Mouse (Mus musculus): Measurements from ENCODE around the gene Gatc. TPM values are rescaled to one million over a fixed set of nuclear protein-coding genes. Genes with fewer than 3 reads are reported as not detected.

The Gatc gene
- total RNA-seq, 1 experiment = 3.1 TPM

DNA sequence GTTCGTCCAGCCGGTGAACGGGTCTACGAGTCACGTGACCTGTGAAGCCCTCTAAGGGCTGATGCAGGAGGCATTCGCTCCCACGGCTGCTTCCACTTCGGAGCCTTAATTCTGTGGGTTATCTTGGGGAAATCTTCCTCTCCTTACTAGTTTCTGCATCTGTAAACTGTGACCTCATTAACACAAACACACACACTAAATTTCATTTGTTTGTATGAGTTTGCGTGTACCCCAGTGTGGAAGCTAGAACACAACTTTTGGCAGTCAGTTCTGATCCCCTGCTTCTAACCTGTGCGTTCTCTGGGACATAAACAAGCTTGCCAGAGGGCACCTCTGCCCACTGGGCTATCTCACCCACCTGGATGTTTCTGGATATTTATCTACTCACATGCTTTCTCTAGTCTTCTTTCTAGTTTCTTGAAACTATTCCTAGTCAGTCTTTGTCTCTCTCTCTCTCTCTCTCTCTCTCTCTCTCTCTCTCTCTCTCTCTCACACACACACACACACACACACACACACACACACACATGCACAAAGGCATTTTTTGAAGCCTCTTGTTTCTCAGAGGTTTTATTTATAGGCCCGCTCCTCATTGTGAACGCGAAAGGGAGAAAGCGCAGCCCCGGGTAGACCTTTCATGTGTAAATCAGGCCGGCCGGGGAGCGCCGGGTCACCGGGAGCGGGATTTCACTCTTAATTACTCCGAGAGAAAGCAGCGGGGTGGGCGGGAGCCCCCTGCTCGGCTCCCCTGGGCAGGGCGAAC is 32.6 kb upstream of the Gatc start:
- in situ Hi-C loops (cut with MboI; ENCODE audit: low sequenced_read_pairs in 2 of 2, unreplicated experiment in 2 of 2) = no loop called here
- Histone ChIP-seq H3K27ac (ENCODE audit: insufficient read depth, low read depth, low read length, poor library complexity, severe bottlenecking) (peak overlapping the region; percentile 61; the same call in 1 of the 2 replicates), H3K4me3 (ENCODE audit: insufficient read depth in 1 of 2, low read depth in 1 of 2, low read length in 2 of 2, poor library complexity in 1 of 2, severe bottlenecking in 1 of 2) (peak overlapping the region; percentile 15 to 28; a peak in 2 of 4 replicates), H3K4me1 (ENCODE audit: control insufficient read depth in 2 of 2, insufficient read depth in 2 of 2, low read length in 2 of 2, poor library complexity in 1 of 2) (peaks cover 3 to 12% of the 10 kb centered on the region in 2 experiments; a peak in 3 of 4 replicates), H3K9me3 (ENCODE audit: control insufficient read depth, insufficient read depth, low read depth, low read length) (no peaks in the 10 kb centered on the region), H3K36me3 (ENCODE audit: control insufficient read depth, insufficient read depth, low read length, poor library complexity, severe bottlenecking) (no peaks in the 10 kb centered on the region), H3K9ac (ENCODE audit: insufficient read depth, low read depth, low read length, poor library complexity, severe bottlenecking) (no peak overlapping the region; the same call in 1 of the 2 replicates)
- no peak for TF ChIP-seq ZC3H11A (IDR thresholded peaks at IDR 0.05; ENCODE audit: borderline replicate concordance, low read depth, low read length)
- no peak for TF ChIP-seq HCFC1 (IDR thresholded peaks at IDR 0.05; ENCODE audit: borderline replicate concordance, insufficient read depth, low read length)
- TF ChIP-seq ZNF384 (IDR thresholded peaks at IDR 0.05; ENCODE audit: low read depth, low read length) = no peak
- TF ChIP-seq CHD2 (IDR thresholded peaks at IDR 0.05; ENCODE audit: low read depth, low read length) = no peak
- TF ChIP-seq MAFK (IDR thresholded peaks at IDR 0.05; ENCODE audit: insufficient read depth, low read depth, low read length) = no peak
- DNase-seq (ENCODE audit: low read depth, low spot score) = peak; percentile 60

DNA sequence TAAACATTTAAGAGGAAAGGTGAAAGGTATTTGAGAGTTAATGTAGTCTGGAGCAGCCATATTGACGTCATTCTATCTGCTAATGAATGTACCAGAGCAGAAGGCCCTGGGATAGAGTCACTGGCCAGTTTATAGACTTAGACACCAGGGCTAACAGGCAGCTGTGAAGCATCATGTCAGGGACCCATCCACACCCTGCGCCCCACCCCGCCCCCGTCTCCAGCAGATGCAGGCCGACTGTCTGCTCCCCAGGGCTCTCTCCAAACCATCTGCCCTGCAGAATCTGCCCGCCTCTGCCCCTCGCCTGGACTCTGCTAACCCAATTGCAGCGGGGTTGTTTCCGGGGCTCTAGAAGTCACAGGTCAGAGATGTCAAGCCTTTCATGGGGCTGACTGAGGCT is 30.8 kb upstream of the Gatc start:
- Histone ChIP-seq H3K9ac (ENCODE audit: insufficient read depth, low read depth, low read length, poor library complexity, severe bottlenecking) (peak overlapping the region; percentile 9; the same call in 1 of the 2 replicates), H3K4me1 (ENCODE audit: control insufficient read depth in 2 of 2, insufficient read depth in 2 of 2, low read length in 2 of 2, poor library complexity in 1 of 2) (peaks cover 3 to 13% of the 10 kb centered on the region in 2 experiments; a peak in 3 of 4 replicates), H3K9me3 (ENCODE audit: control insufficient read depth, insufficient read depth, low read depth, low read length) (no peaks in the 10 kb centered on the region), H3K36me3 (ENCODE audit: control insufficient read depth, insufficient read depth, low read length, poor library complexity, severe bottlenecking) (no peaks in the 10 kb centered on the region), H3K27ac (ENCODE audit: insufficient read depth, low read depth, low read length, poor library complexity, severe bottlenecking) (no peak overlapping the region), H3K4me3 (ENCODE audit: insufficient read depth in 1 of 2, low read depth in 1 of 2, low read length in 2 of 2, poor library complexity in 1 of 2, severe bottlenecking in 1 of 2) (no peak overlapping the region)
- TF ChIP-seq CHD2 (IDR thresholded peaks at IDR 0.05; ENCODE audit: low read depth, low read length) (no peak), ZNF384 (IDR thresholded peaks at IDR 0.05; ENCODE audit: low read depth, low read length) (no peak), ZC3H11A (IDR thresholded peaks at IDR 0.05; ENCODE audit: borderline replicate concordance, low read depth, low read length) (no peak), HCFC1 (IDR thresholded peaks at IDR 0.05; ENCODE audit: borderline replicate concordance, insufficient read depth, low read length) (no peak), MAFK (IDR thresholded peaks at IDR 0.05; ENCODE audit: insufficient read depth, low read depth, low read length) (no peak)
- no peak for DNase-seq (ENCODE audit: low read depth, low spot score)
- in situ Hi-C loops (cut with MboI; ENCODE audit: low sequenced_read_pairs in 2 of 2, unreplicated experiment in 2 of 2) = no loop called here

DNA sequence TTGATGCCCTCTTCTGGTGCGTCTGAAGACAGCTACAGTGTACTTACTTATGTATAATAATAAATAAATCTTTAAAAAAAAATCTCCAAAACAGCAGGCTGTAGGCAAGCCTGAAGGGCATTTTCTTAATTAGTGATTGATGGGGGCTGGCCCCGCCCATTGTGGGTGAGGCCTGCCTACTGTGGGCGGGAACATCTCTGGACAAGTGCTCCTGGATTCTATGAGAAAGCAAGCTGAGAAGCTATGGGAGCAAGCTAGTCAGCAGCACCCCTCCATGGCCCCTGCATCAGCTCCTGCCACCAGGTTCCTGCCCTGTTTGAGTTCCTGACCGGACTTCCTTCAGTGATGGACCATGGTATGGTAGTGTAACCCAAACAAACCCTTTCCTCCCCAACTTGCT is 23.8 kb upstream of the Gatc start:
- in situ Hi-C loops (cut with MboI; ENCODE audit: low sequenced_read_pairs in 2 of 2, unreplicated experiment in 2 of 2) = no loop called here
- Histone ChIP-seq H3K4me3 (ENCODE audit: insufficient read depth in 1 of 2, low read depth in 1 of 2, low read length in 2 of 2, poor library complexity in 1 of 2, severe bottlenecking in 1 of 2) (no peak overlapping the region), H3K4me1 (ENCODE audit: control insufficient read depth in 2 of 2, insufficient read depth in 2 of 2, low read length in 2 of 2, poor library complexity in 1 of 2) (peaks cover 3 to 21% of the 10 kb centered on the region in 2 experiments), H3K9me3 (ENCODE audit: control insufficient read depth, insufficient read depth, low read depth, low read length) (no peaks in the 10 kb centered on the region), H3K36me3 (ENCODE audit: control insufficient read depth, insufficient read depth, low read length, poor library complexity, severe bottlenecking) (no peaks in the 10 kb centered on the region), H3K27ac (ENCODE audit: insufficient read depth, low read depth, low read length, poor library complexity, severe bottlenecking) (no peak overlapping the region), H3K9ac (ENCODE audit: insufficient read depth, low read depth, low read length, poor library complexity, severe bottlenecking) (no peak overlapping the region)
- no peak for DNase-seq (ENCODE audit: low read depth, low spot score)
- TF ChIP-seq CHD2 (IDR thresholded peaks at IDR 0.05; ENCODE audit: low read depth, low read length) = no peak

DNA sequence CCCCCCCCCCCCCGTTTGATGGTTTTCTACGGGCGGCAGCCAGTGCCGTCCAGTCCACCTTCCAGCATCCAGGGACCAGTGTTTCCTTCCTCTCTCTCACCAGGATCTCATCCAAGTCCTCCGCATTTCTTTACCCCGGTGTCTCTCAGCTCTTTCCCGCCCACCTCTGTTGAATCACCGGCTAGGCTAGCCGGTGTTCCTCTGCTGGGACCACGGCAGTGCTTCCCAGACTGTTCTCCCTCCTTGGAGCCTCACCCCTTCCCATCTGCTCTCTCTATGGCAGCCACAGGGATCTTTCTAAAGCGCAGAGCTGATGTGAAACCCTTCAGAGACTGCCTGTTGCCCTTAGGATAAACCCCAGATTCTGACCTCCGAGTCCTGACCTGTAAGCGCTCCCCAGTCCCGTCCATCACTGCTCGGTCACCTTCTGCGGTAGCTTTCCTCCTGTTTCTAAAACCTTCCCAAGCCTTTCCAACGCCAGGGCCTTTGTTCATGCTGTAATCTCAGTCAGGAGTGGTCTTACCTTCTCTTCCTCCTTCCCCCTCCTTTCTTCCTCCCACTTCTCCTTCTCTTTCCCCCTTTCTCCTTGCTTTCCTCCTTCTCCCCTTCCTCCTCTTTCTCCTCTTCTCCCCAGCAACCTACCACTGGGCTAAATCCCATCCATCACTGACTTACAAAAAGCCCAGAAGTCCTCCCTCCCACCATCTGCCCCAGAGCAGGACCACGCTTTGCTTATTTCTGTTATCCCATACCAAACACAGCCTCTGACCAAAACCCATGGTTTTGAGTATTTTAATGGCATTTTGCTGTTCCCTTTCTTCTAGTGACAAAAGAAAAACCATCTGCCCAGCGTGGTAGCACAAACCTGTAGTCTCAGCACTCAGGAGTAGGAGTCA is 22.1 kb upstream of the Gatc start:
- TF ChIP-seq CHD2 (IDR thresholded peaks at IDR 0.05; ENCODE audit: low read depth, low read length) = no peak
- TF ChIP-seq ZNF384 (IDR thresholded peaks at IDR 0.05; ENCODE audit: low read depth, low read length) = no peak
- no peak for TF ChIP-seq ZC3H11A (IDR thresholded peaks at IDR 0.05; ENCODE audit: borderline replicate concordance, low read depth, low read length)
- TF ChIP-seq HCFC1 (IDR thresholded peaks at IDR 0.05; ENCODE audit: borderline replicate concordance, insufficient read depth, low read length) = no peak
- no peak for TF ChIP-seq MAFK (IDR thresholded peaks at IDR 0.05; ENCODE audit: insufficient read depth, low read depth, low read length)
- H3K9me3 ChIP-seq (ENCODE audit: control insufficient read depth, insufficient read depth, low read depth, low read length) = no peaks in the 10 kb centered on the region
- H3K36me3 ChIP-seq (ENCODE audit: control insufficient read depth, insufficient read depth, low read length, poor library complexity, severe bottlenecking) = no peaks in the 10 kb centered on the region
- H3K4me3 ChIP-seq (ENCODE audit: insufficient read depth in 1 of 2, low read depth in 1 of 2, low read length in 2 of 2, poor library complexity in 1 of 2, severe bottlenecking in 1 of 2) = no peak overlapping the region
- in situ Hi-C loops (cut with MboI; ENCODE audit: low sequenced_read_pairs in 2 of 2, unreplicated experiment in 2 of 2) = no loop called here
- H3K4me1 ChIP-seq (ENCODE audit: control insufficient read depth in 2 of 2, insufficient read depth in 2 of 2, low read length in 2 of 2, poor library complexity in 1 of 2) = peaks cover 5 to 20% of the 10 kb centered on the region in 2 experiments
- peak overlapping the region; percentile 27; the same call in 1 of the 2 replicates for H3K9ac ChIP-seq (ENCODE audit: insufficient read depth, low read depth, low read length, poor library complexity, severe bottlenecking)
- DNase-seq (ENCODE audit: low read depth, low spot score) = no peak
- no peak overlapping the region for H3K27ac ChIP-seq (ENCODE audit: insufficient read depth, low read depth, low read length, poor library complexity, severe bottlenecking)

Measured in ES-E14 (cell line).